Mouse (Mus musculus) neural tube, postnatal 0 days (tissue): ENCODE results near the gene Nup160. TPM values are rescaled to one million over a fixed set of nuclear protein-coding genes. Genes with fewer than 3 reads are reported as not detected.

ENCODE experiments used
- polyA plus RNA-seq: library from polyadenylated mRNA; unstranded; fragments of >200 nt; fragmentation: Nextera tagmentation; extraction: Ambion mirVana; gene quantifications from 2 replicates; pipeline ENCODE4 v1.2.1, GENCODE M21; 2015

The Nup160 gene
- 12.2 and 16.0 TPM in 2 replicates for polyA plus RNA-seq

DNA sequence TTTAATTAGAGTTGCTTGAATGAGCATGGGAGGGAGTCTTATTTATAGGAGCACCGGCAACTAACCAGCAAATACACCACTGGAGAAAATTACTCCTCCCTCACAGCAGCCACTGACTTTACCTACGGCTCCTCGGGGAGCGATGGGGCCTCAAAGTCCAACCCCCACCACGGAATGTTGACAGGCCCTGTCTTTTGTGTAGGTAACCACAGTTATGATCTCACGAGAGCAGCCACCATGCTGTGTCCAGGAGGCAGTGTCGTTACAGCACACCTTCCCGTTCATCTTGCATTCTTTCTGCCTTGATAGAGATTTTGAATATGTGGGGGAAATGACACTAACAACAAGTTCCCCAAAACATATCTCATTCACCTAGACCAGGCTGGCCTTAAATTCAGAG lies at the start of gene Nup160:
Gene Nup160, plus strand, starts transcription at position 209 of the 400 bp plus-strand sequence.

DNA sequence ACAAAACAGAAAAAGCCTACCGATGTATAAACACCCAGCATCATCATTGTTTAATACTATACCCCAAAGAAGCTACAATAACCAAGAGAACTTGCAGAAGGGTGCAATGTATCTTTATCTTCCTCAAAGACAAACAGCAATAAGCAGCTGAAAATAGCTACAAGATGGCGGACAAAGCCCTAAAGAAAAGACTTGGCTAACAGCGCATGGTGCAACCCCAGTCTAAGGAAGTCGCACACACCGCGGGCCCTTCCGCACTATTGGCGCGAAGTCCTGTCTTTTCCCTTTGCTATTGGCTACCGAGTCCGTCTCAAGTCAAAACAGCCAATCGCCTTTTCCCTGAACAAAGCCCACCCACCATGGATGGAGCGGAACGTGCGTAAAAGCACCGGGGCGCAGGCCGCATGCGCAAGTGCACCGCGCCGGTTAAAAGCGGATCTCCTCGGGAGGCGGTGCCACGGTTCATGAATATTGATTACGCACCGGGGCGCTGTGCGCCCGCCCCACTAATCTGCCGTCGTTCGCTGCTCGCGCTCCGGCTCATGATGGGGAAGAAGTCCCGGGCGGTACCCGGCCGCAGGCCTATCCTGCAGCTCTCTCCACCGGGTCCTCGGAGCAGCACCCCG lies 68.2 kb downstream of the Nup160 start, which contains the start of gene Fnbp4:
Gene Fnbp4, plus strand, starts transcription at position 318 of the 626 bp plus-strand sequence.

DNA sequence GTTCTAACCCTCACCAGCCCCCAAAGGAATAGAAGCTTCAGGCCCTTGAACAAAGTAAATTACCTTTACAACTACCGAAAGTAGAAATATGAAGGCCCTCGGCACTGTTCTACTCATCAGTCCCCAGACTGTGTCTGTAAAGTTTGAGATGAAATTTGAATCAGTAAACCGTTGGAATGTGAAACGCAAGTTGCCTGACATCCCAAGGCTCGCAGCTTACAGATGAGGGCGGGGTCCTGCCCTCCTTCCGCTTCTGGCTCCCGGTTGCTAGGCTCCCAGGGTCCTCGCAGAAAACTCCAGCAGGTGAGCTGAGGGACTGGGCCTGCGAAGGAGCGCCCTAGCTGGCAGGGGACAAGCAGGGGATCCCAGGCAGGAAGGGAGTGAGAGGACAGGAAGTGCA lies 105.4 kb downstream of the Nup160 start, which contains the start of gene Agbl2:
Gene Agbl2, plus strand, starts transcription at position 270 of the 400 bp plus-strand sequence.

Other genes with a start within 250 kb of the Nup160 start
- 5.5 and 6.8 TPM in 2 replicates for gene Ptprj, start 96.6 kb upstream of the Nup160 start, polyA plus RNA-seq
- gene Fnbp4, start 68.2 kb downstream of the Nup160 start, polyA plus RNA-seq, result 50.8 and 62.2 TPM in 2 replicates
- gene Agbl2, start 105.5 kb downstream of the Nup160 start, polyA plus RNA-seq, result 0.27 and 0.42 TPM in 2 replicates
- gene Mtch2, start 169.9 kb downstream of the Nup160 start, polyA plus RNA-seq, result 208 and 216 TPM in 2 replicates
- 325 and 366 TPM in 2 replicates for gene C1qtnf4, start 208.6 kb downstream of the Nup160 start, polyA plus RNA-seq
- 39.9 and 40.1 TPM in 2 replicates for gene Kbtbd4, start 227.5 kb downstream of the Nup160 start, polyA plus RNA-seq
- gene Ndufs3, start 227.6 kb downstream of the Nup160 start, polyA plus RNA-seq, result 280 and 302 TPM in 2 replicates